Mouse (Mus musculus): ENCODE data around the gene Pde7b.

DNA sequence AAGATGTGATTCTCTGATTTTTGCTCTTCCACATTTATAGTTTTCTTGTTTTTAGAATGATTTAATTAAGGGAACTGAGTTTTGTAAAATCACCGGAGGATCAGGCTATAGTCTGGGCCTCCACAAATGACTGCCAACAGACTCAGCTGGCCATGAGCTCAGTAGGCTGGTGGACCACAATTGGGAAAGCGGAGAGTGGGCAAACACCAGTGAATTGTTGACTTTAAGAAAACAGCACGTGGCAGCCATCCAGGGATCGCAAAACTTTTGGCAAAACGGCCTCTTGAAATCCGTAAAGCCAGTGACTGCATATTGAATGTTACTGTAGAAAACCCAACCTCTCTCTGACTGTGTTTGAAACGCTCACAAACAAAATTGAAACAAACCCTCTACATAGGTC is 94.8 kb downstream of the Pde7b start:
- TF ChIP-seq POLR2A (IDR thresholded peaks at IDR 0.05; ENCODE audit: low read depth, low read length) (no peak), CTCF (conservative IDR thresholded peaks at IDR 0.05; ENCODE audit: insufficient read depth, insufficient read length, low read depth, low read length) (no peak)
